Mouse (Mus musculus) testis, adult 2 months (tissue): Measurements from ENCODE around the gene Olfr589.

Experiments used
- CTCF ChIP-seq: fragments of 200-500 bp; IDR thresholded peaks from 2 replicates; pipeline ENCODE4 v1.5.1; 2012; ENCODE audit warnings: low read depth, mild to moderate bottlenecking, inconsistent platforms, low read length, moderate library complexity; ENCODE audit not compliant: control insufficient read depth, insufficient read depth, insufficient replicate concordance
- POLR2A ChIP-seq: fragments of 200-500 bp; IDR thresholded peaks from 2 replicates; pipeline ENCODE4 v1.6.1; 2012; ENCODE audit warnings: low read depth, mild to moderate bottlenecking, inconsistent platforms, low read length, moderate library complexity; ENCODE audit not compliant: control insufficient read depth

GRCm38 (mm10) chr7:103125538-103125937 is 30.6 kb downstream of the Olfr589 start, which contains the start of gene Olfr586:
- TF ChIP-seq CTCF: no peak
- no peak for TF ChIP-seq POLR2A
